Mouse (Mus musculus) retina, embryonic 14.5 days (tissue): ENCODE results near the gene Atp8b4.
A peak's percentile ranks its signal among the peaks of the same experiment; 100 is the strongest.
"Not testable (repeated sequence)": the region's sequence is repeated elsewhere in the genome, so short reads cannot be mapped to it uniquely, and the experiment has no call there.

ENCODE experiments used
- DNase-seq: peaks from one replicate; pipeline ENCODE4 v3.0.0-alpha.2; 2015; ENCODE audit warnings: low spot score

The Atp8b4 gene

GRCm38 (mm10) chr2:126495832-126496695 is 4.4 kb downstream of the Atp8b4 start:
- no peak for DNase-seq

GRCm38 (mm10) chr2:126495230-126495629 is 5.2 kb downstream of the Atp8b4 start:
- DNase-seq: peak; percentile 15

- no peak for DNase-seq
Observed at GRCm38 (mm10) chr2:126493306-126493705, 7.2 kb downstream of the Atp8b4 start.

GRCm38 (mm10) chr2:126492713-126493112 is 7.8 kb downstream of the Atp8b4 start:
- DNase-seq: peak; percentile 44

- DNase-seq: no peak
Observed at GRCm38 (mm10) chr2:126491446-126491845, 9.0 kb downstream of the Atp8b4 start.

- no peak for DNase-seq
Observed at GRCm38 (mm10) chr2:126490573-126490972, 9.9 kb downstream of the Atp8b4 start.

- DNase-seq: no peak
Observed at GRCm38 (mm10) chr2:126485262-126486017, 15.0 kb downstream of the Atp8b4 start.

- no peak for DNase-seq
Observed at GRCm38 (mm10) chr2:126483337-126483736, 17.1 kb downstream of the Atp8b4 start.

GRCm38 (mm10) chr2:126477556-126477955 is 22.9 kb downstream of the Atp8b4 start:
- no peak for DNase-seq

- no peak for DNase-seq
Observed at GRCm38 (mm10) chr2:126475681-126476410, 24.6 kb downstream of the Atp8b4 start.

- no peak for DNase-seq
Observed at GRCm38 (mm10) chr2:126474019-126474418, 26.5 kb downstream of the Atp8b4 start.

GRCm38 (mm10) chr2:126472836-126473235 is 27.6 kb downstream of the Atp8b4 start:
- no peak for DNase-seq

- no peak for DNase-seq
Observed at GRCm38 (mm10) chr2:126467790-126468189, 32.7 kb downstream of the Atp8b4 start.

- no peak for DNase-seq
Observed at GRCm38 (mm10) chr2:126466391-126467134, 33.9 kb downstream of the Atp8b4 start.

- DNase-seq: no peak
Observed at GRCm38 (mm10) chr2:126458661-126459060, 41.8 kb downstream of the Atp8b4 start.

GRCm38 (mm10) chr2:126457759-126458158 is 42.7 kb downstream of the Atp8b4 start:
- not testable (repeated sequence) for DNase-seq

GRCm38 (mm10) chr2:126450937-126451302 is 49.6 kb downstream of the Atp8b4 start:
- no peak for DNase-seq

GRCm38 (mm10) chr2:126450210-126450936 is 50.1 kb downstream of the Atp8b4 start:
- no peak for DNase-seq

GRCm38 (mm10) chr2:126445039-126445438 is 55.4 kb downstream of the Atp8b4 start:
- DNase-seq: no peak

GRCm38 (mm10) chr2:126441586-126441985 is 58.9 kb downstream of the Atp8b4 start:
- no peak for DNase-seq

- DNase-seq: no peak
Observed at GRCm38 (mm10) chr2:126434712-126435111, 65.8 kb downstream of the Atp8b4 start.
